Mouse (Mus musculus) cerebellum, adult 2 months (tissue): ENCODE data around the gene Aktip.

Source experiments
- CTCF ChIP-seq: fragments of 200-500 bp; IDR thresholded peaks from 2 replicates; pipeline ENCODE4 v1.5.1; 2011; ENCODE audit warnings: low read depth, mild to moderate bottlenecking, control low read depth, low read length, moderate library complexity, borderline replicate concordance; ENCODE audit not compliant: insufficient read depth
- POLR2A ChIP-seq: fragments of 200-500 bp; IDR thresholded peaks from 2 replicates; pipeline ENCODE4 v1.6.1; 2011; ENCODE audit warnings: low read length, control low read depth, borderline replicate concordance; ENCODE audit not compliant: insufficient read depth

- no peak for TF ChIP-seq CTCF
- no peak for TF ChIP-seq POLR2A
These were observed 50.5 kb downstream of the Aktip start for GRCm38 (mm10) chr8:91149298-91149697.
